Mouse (Mus musculus) CH12.LX (cell line): ENCODE results near the gene Rnf43. TPM values are rescaled to one million over a fixed set of nuclear protein-coding genes. Genes with fewer than 3 reads are reported as not detected.

Experiments
- DNase-seq: peaks from one replicate; pipeline ENCODE4 v3.0.0-alpha.2; 2013; ENCODE audit errors: extremely low read depth
- H3K27ac ChIP-seq: 2 replicates; pipeline ENCODE4 v1.5.1; 2012; ENCODE audit warnings: low read depth, mild to moderate bottlenecking, control low read depth, moderate library complexity; ENCODE audit not compliant: insufficient read depth
- H3K27me3 ChIP-seq: replicated peaks from 2 replicates; pipeline ENCODE3; 2012; ENCODE audit warnings: inconsistent platforms
- H3K36me3 ChIP-seq, 2 experiments: replicated peaks in 1 of 2; 2 replicates each; pipeline versions ENCODE3 to v1.6.1; 2012; ENCODE audit warnings: inconsistent platforms in 1 of 2, low read length in 1 of 2, mild to moderate bottlenecking in 1 of 2, mixed read lengths in 1 of 2, moderate library complexity in 1 of 2; ENCODE audit not compliant: control insufficient read depth in 1 of 2, insufficient read depth in 1 of 2
- H3K4me1 ChIP-seq, 2 experiments: 2 replicates each; pipeline ENCODE4 v1.6.1; 2012; ENCODE audit warnings: inconsistent platforms in 1 of 2, moderate library complexity in 1 of 2; ENCODE audit not compliant: insufficient read depth in 2 of 2, control insufficient read depth in 1 of 2
- H3K4me2 ChIP-seq: 2 replicates; pipeline ENCODE4 v1.6.1; 2012; ENCODE audit warnings: low read depth, mild to moderate bottlenecking, control low read depth; ENCODE audit not compliant: poor library complexity, insufficient read depth, severe bottlenecking
- H3K4me3 ChIP-seq, 3 experiments: fragments of 150-350 bp in 1 of 3; sonication (generic) in 1 of 3; replicated peaks in 1 of 3; 2 replicates each; pipeline versions ENCODE3 to v1.5.1; 2011 to 2012; ENCODE audit warnings: low read depth in 2 of 3, low read length in 2 of 3, mild to moderate bottlenecking in 2 of 3, moderate library complexity in 2 of 3, control low read depth in 1 of 3, improper control_type of control experiment in 1 of 3, inconsistent platforms in 1 of 3, mixed read lengths in 1 of 3; ENCODE audit not compliant: poor library complexity in 1 of 3
- H3K79me2 ChIP-seq: replicated peaks from 2 replicates; pipeline ENCODE4 v1.6.1; 2012; ENCODE audit warnings: mild to moderate bottlenecking, moderate library complexity; ENCODE audit not compliant: control insufficient read depth, poor library complexity, insufficient read depth, severe bottlenecking; ENCODE audit errors: extremely low read depth
- H3K9ac ChIP-seq: 2 replicates; pipeline ENCODE4 v1.6.1; 2012; ENCODE audit warnings: low read depth, mild to moderate bottlenecking, control low read depth, moderate library complexity; ENCODE audit not compliant: insufficient read depth
- H3K9me3 ChIP-seq: replicated peaks from 2 replicates; pipeline ENCODE3; 2012; ENCODE audit warnings: low read length, inconsistent platforms, mixed read lengths
- CHD1 ChIP-seq: IDR thresholded peaks from 2 replicates; pipeline ENCODE4 v1.6.1; 2012; ENCODE audit warnings: low read depth, low read length, improper control_type of control experiment, inconsistent platforms
- CHD2 ChIP-seq: IDR thresholded peaks from 2 replicates; pipeline ENCODE4 v1.6.1; 2011; ENCODE audit warnings: low read length, improper control_type of control experiment
- CTCF ChIP-seq, 2 experiments: IDR thresholded peaks in 1 of 2; conservative IDR thresholded peaks in 1 of 2; 2 replicates each; pipeline ENCODE4 v1.5.1; 2011 to 2012; ENCODE audit warnings: low read depth in 2 of 2, low read length in 2 of 2, improper control_type of control experiment in 1 of 2, inconsistent platforms in 1 of 2, mild to moderate bottlenecking in 1 of 2, moderate library complexity in 1 of 2
- EP300 ChIP-seq: IDR thresholded peaks from 2 replicates; pipeline ENCODE4 v1.6.1; 2011; ENCODE audit warnings: low read length, improper control_type of control experiment
- ETS1 ChIP-seq: conservative IDR thresholded peaks from 2 replicates; pipeline ENCODE4 v1.6.1; 2012; ENCODE audit warnings: low read depth, mild to moderate bottlenecking, inconsistent platforms, low read length, improper control_type of control experiment, moderate library complexity
- HCFC1 ChIP-seq: IDR thresholded peaks from 2 replicates; pipeline ENCODE4 v1.6.1; 2012; ENCODE audit warnings: low read depth, mild to moderate bottlenecking, inconsistent platforms, low read length, improper control_type of control experiment
- JUN ChIP-seq: IDR thresholded peaks from 2 replicates; pipeline ENCODE4 v1.6.1; 2011; ENCODE audit warnings: low read depth, mild to moderate bottlenecking, low read length, improper control_type of control experiment, moderate library complexity; ENCODE audit not compliant: insufficient read depth
- JUND ChIP-seq: conservative IDR thresholded peaks from 2 replicates; pipeline ENCODE4 v1.6.1; 2011; ENCODE audit warnings: low read depth, low read length, improper control_type of control experiment
- KAT2A ChIP-seq: IDR thresholded peaks from 2 replicates; pipeline ENCODE4 v1.6.1; 2012; ENCODE audit warnings: low read length, improper control_type of control experiment, inconsistent platforms; ENCODE audit not compliant: insufficient replicate concordance
- MAFK ChIP-seq: IDR thresholded peaks from 2 replicates; pipeline ENCODE4 v1.6.1; 2011; ENCODE audit warnings: low read length, improper control_type of control experiment; ENCODE audit not compliant: insufficient replicate concordance
- MAZ ChIP-seq: IDR thresholded peaks from 2 replicates; pipeline ENCODE4 v1.6.1; 2012; ENCODE audit warnings: low read depth, mild to moderate bottlenecking, inconsistent platforms, low read length, improper control_type of control experiment, moderate library complexity
- MXI1 ChIP-seq: IDR thresholded peaks from 2 replicates; pipeline ENCODE4 v1.6.1; 2011; ENCODE audit warnings: mild to moderate bottlenecking, low read depth, low read length, improper control_type of control experiment
- NELFE ChIP-seq: IDR thresholded peaks from 2 replicates; pipeline ENCODE4 v1.6.1; 2011; ENCODE audit warnings: low read depth, low read length, improper control_type of control experiment
- NRF1 ChIP-seq: IDR thresholded peaks from 2 replicates; pipeline ENCODE4 v1.6.1; 2014; ENCODE audit warnings: low read depth, mild to moderate bottlenecking, inconsistent platforms, low read length, improper control_type of control experiment, moderate library complexity
- PAX5 ChIP-seq: IDR thresholded peaks from 2 replicates; pipeline ENCODE4 v1.6.1; 2012; ENCODE audit warnings: low read length, inconsistent platforms, mixed read lengths
- POLR2A ChIP-seq: IDR thresholded peaks from 2 replicates; pipeline ENCODE4 v1.6.1; 2011; ENCODE audit warnings: low read depth, mild to moderate bottlenecking, improper control_type of control experiment, low read length
- RAD21 ChIP-seq: IDR thresholded peaks from 2 replicates; pipeline ENCODE4 v1.6.1; 2011; ENCODE audit warnings: low read depth, mild to moderate bottlenecking, low read length, improper control_type of control experiment, moderate library complexity
- SIN3A ChIP-seq: IDR thresholded peaks from 2 replicates; pipeline ENCODE4 v1.6.1; 2012; ENCODE audit warnings: low read length, improper control_type of control experiment, inconsistent platforms
- SMC3 ChIP-seq: IDR thresholded peaks from 2 replicates; pipeline ENCODE4 v1.6.1; 2011; ENCODE audit warnings: low read depth, low read length, improper control_type of control experiment
- TBP ChIP-seq: conservative IDR thresholded peaks from 2 replicates; pipeline ENCODE4 v1.6.1; 2011; ENCODE audit warnings: low read depth, low read length, improper control_type of control experiment
- TCF12 ChIP-seq: IDR thresholded peaks from 2 replicates; pipeline ENCODE4 v1.6.1; 2014; ENCODE audit warnings: low read depth, mild to moderate bottlenecking, inconsistent platforms, low read length, improper control_type of control experiment
- UBTF ChIP-seq: IDR thresholded peaks from 2 replicates; pipeline ENCODE4 v1.6.1; 2012; ENCODE audit warnings: low read depth, mild to moderate bottlenecking, inconsistent platforms, low read length, improper control_type of control experiment, moderate library complexity
- ZC3H11A ChIP-seq: IDR thresholded peaks from 2 replicates; pipeline ENCODE4 v1.6.1; 2012; ENCODE audit warnings: low read depth, mild to moderate bottlenecking, inconsistent platforms, low read length, improper control_type of control experiment
- ZKSCAN1 ChIP-seq: IDR thresholded peaks from 2 replicates; pipeline ENCODE4 v1.6.1; 2012; ENCODE audit warnings: low read depth, inconsistent platforms, low read length, improper control_type of control experiment, borderline replicate concordance
- dilution Hi-C: fragments of 300-500 bp; cut with MboI; formaldehyde crosslinking; loops from 2 replicates; pipeline ENCODE4 v1.14.3; 2020; ENCODE audit warnings: low sequenced_read_pairs; ENCODE audit not compliant: extremely low pct_unique_long_range_greater_than_20kb, extremely low pct_ligation_motif_present
- in situ Hi-C: fragments of 300-500 bp; cut with MboI; formaldehyde crosslinking; loops from 3 replicates; pipeline ENCODE4 v1.14.3; 2019; ENCODE audit warnings: low sequenced_read_pairs, low pct_ligation_motif_present, low pct_unique_long_range_greater_than_20kb, mixed read lengths
- polyA plus RNA-seq: library from polyadenylated mRNA; unstranded; fragments of >175 nt; gene quantifications from 2 replicates; pipeline ENCODE4 v1.2.1, GENCODE M21; 2012; ENCODE audit warnings: low read depth; ENCODE audit not compliant: insufficient read length
- total RNA-seq, 2 experiments: library from RNA; depleted of rRNA; stranded (reverse); fragments of 300-350 nt in 1 of 2; fragments of >200 nt in 1 of 2; gene quantifications; 2 replicates each; pipeline ENCODE4 v1.2.3; 2012 to 2014

Gene Rnf43
- total and polyA plus RNA-seq, 3 experiments = 12.2 to 27.7 (median 26.3) TPM

- H3K27me3 ChIP-seq = no peaks in the 10 kb centered on the region
- dilution Hi-C loops = no loop called here
- H3K27ac ChIP-seq = peak overlapping the region; percentile 98
- TF ChIP-seq NELFE (no peak), SMC3 (no peak), ZKSCAN1 (no peak), SIN3A (no peak), RAD21 (no peak), CHD1 (no peak), TBP (no peak), HCFC1 (no peak), CTCF (conservative IDR thresholded peaks at IDR 0.05 in 1 of 2, IDR thresholded peaks at IDR 0.05 in 1 of 2; ENCODE audit: low read depth in 2 of 2, low read length in 2 of 2) (no peak), NRF1 (no peak), PAX5 (no peak), JUN (no peak), JUND (no peak), UBTF (no peak; the same call in 1 of the 2 replicates), CHD2 (no peak), TCF12 (no peak), ETS1 (no peak), MXI1 (no peak), EP300 (no peak)
- peaks cover 15% of the 10 kb centered on the region; the same call in 1 of the 2 replicates for H3K79me2 ChIP-seq
- H3K4me2 ChIP-seq = peak overlapping the region; percentile 86
- H3K9ac ChIP-seq = peak overlapping the region; percentile 86
- no peaks in the 10 kb centered on the region for H3K9me3 ChIP-seq
- no peak for DNase-seq
- peak overlapping the region; percentile 25 to 58 (median 54) for H3K4me3 ChIP-seq
- in situ Hi-C loops = loop anchor here (5.0 kb wide), 1 partner anchor 88 kb away; the partner anchor contains the start of gene Rnf43
- H3K4me1 ChIP-seq = peaks cover 40 to 82% of the 10 kb centered on the region in 2 experiments
- H3K36me3 ChIP-seq = no peaks in the 10 kb centered on the region
Observed at GRCm38 (mm10) chr11:87750043-87750421, 87.5 kb downstream of the Rnf43 start.

GRCm38 (mm10) chr11:87750521-87750920 lies 88.0 kb downstream of the Rnf43 start:
- Histone ChIP-seq H3K4me3 (peak overlapping the region; percentile 25 to 58 (median 54)), H3K36me3 (no peaks in the 10 kb centered on the region), H3K79me2 (peaks cover 16% of the 10 kb centered on the region), H3K9me3 (no peaks in the 10 kb centered on the region), H3K27ac (peak overlapping the region; percentile 98), H3K4me2 (peak overlapping the region; percentile 86), H3K9ac (peak overlapping the region; percentile 86), H3K4me1 (peaks cover 40 to 78% of the 10 kb centered on the region in 2 experiments), H3K27me3 (no peaks in the 10 kb centered on the region)
- in situ Hi-C loops (loop anchor here (5.0 kb wide), 1 partner anchor 88 kb away; the partner anchor contains the start of gene Rnf43), dilution Hi-C loops (no loop called here)
- DNase-seq = peak; percentile 81
- TF ChIP-seq TCF12 (no peak), ZC3H11A (no peak), UBTF (no peak), TBP (peak; percentile 82), HCFC1 (no peak), MXI1 (no peak), SMC3 (no peak), KAT2A (no peak), POLR2A (0 out of 2 replicates have a peak, but pooled peaks have one; percentile 0), CHD2 (no peak), MAZ (no peak), MAFK (no peak), JUN (no peak)
